Mouse (Mus musculus): ENCODE measurements at regions not wholly inside any gene's neighbourhood (a gene's known extent, or its start where the extent isn't known, plus 50 kb on each side); places are given as distances from the start of the nearest gene placed in this dataset.

GRCm38 (mm10) chr10:56893210-56893705 lies 516.1 kb downstream of the Gja1 start:
- no peak for DNase-seq

GRCm38 (mm10) chr10:56899640-56900274 lies 522.6 kb downstream of the Gja1 start:
- no peak for DNase-seq

- DNase-seq, result no peak
Observed at GRCm38 (mm10) chr10:56900914-56901313, 523.8 kb downstream of the Gja1 start.

- no peak for DNase-seq
Observed at GRCm38 (mm10) chr10:56912711-56913110, 535.6 kb downstream of the Gja1 start.

GRCm38 (mm10) chr10:56914103-56914502 lies 537.0 kb downstream of the Gja1 start:
- no peak for DNase-seq

GRCm38 (mm10) chr10:56918412-56918811 lies 541.3 kb downstream of the Gja1 start:
- DNase-seq, result no peak

- peak; percentile 67 for DNase-seq
Observed at GRCm38 (mm10) chr10:56920711-56921672, 543.9 kb downstream of the Gja1 start.

- no peak for DNase-seq
Observed at GRCm38 (mm10) chr10:56935174-56935573, 551.0 kb upstream of the Hsf2 start.

- DNase-seq, result no peak
Observed at GRCm38 (mm10) chr10:56941972-56942371, 544.2 kb upstream of the Hsf2 start.

- no peak for DNase-seq
Observed at GRCm38 (mm10) chr10:56944434-56945145, 541.6 kb upstream of the Hsf2 start.

- DNase-seq, result no peak
Observed at GRCm38 (mm10) chr10:56956728-56957127, 529.5 kb upstream of the Hsf2 start.

- no peak for DNase-seq
Observed at GRCm38 (mm10) chr10:56962096-56962807, 523.9 kb upstream of the Hsf2 start.

- peak; percentile 26 for DNase-seq
Observed at GRCm38 (mm10) chr10:56963215-56963614, 523.0 kb upstream of the Hsf2 start.

GRCm38 (mm10) chr10:56968913-56969312 lies 517.3 kb upstream of the Hsf2 start:
- peak; percentile 9 for DNase-seq

GRCm38 (mm10) chr10:56974812-56975211 lies 511.4 kb upstream of the Hsf2 start:
- DNase-seq, result no peak

- no peak for DNase-seq
Observed at GRCm38 (mm10) chr10:56979601-56980000, 506.6 kb upstream of the Hsf2 start.

- DNase-seq, result no peak
Observed at GRCm38 (mm10) chr10:56980821-56981220, 505.4 kb upstream of the Hsf2 start.

GRCm38 (mm10) chr10:56982526-56983190 lies 503.5 kb upstream of the Hsf2 start:
- DNase-seq, result no peak

GRCm38 (mm10) chr10:56994969-56995368 lies 491.2 kb upstream of the Hsf2 start:
- no peak for DNase-seq

- DNase-seq, result peak; percentile 55
Observed at GRCm38 (mm10) chr10:57000892-57001722, 485.1 kb upstream of the Hsf2 start.

Measured in adrenal gland, postnatal 14 days (tissue).